8 mouse cellular contexts compared by ENCODE assay signal in the genomic region with DNA sequence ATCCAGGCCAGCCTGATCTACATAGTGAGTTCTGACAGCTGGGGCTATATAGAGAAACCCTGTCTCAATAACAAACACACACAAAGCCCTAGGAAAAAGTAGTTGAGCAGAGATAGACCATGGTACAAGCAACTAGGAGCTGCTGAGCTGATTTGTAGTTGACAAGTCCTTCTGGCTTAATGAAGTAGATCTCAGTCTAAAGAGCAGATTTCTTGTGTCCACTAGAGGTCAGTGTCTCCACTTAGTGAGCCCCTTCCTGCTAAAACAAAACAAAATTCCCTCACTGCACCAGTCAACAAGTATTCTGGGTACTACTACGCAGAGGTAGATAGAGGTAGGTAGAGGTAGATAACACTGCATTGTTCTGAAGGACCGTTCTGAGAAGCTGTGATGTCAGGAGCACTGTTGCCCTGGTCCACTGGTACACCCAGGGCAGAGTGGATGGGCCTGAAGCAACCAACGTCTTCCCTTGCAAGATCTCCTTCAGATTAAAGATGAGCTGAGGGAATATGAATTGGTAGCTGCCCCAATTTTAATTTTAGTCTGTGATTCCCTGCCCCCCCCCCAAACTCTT. TPM values are rescaled to one million over a fixed set of nuclear protein-coding genes. Genes with fewer than 3 reads are reported as not detected.
DNase-seq lines count a peak whose midpoint lies in the region; ATAC-seq and TF ChIP-seq lines count a peak whose summit lies in the region.

No protein-coding gene starts in this region.

- intact Hi-C loops in heart, postnatal 25 days (cut with DNase I), result loop anchor here (1.0 kb wide), 1 partner anchor 107 kb away; no protein-coding TSS in a partner anchor

- H3K4me3 ChIP-seq in lung, postnatal 0 days (ENCODE audit: low read depth, low read length), result no peak overlapping the region

- H3K9me3 ChIP-seq in lung, postnatal 0 days (ENCODE audit: low read length), result no peaks in the 10 kb centered on the region

- no peak overlapping the region for H3K4me2 ChIP-seq in lung, postnatal 0 days (replicated peaks; ENCODE audit: low read depth, low read length)

- 30% methylated on average over 3 of the region's 3 CpGs for WGBS in lung, postnatal 0 days

- TF ChIP-seq CTCF in lung, postnatal 0 days (IDR thresholded peaks at IDR 0.05), result peak; percentile 91

- ATAC-seq in lung, postnatal 0 days, result 0 out of 2 replicates have a peak, but pooled peaks have one; percentile 32

- H3K36me3 ChIP-seq in lung, postnatal 0 days (ENCODE audit: insufficient read depth, low read length), result no peaks in the 10 kb centered on the region

- no peak overlapping the region for H3K27ac ChIP-seq in lung, postnatal 0 days (ENCODE audit: low read length)

- DNase-seq in heart, adult 18-20 months, result peak; percentile 46 to 77
- DNase-seq in heart, postnatal 25 days (ENCODE audit: low spot score), result no peak
- DNase-seq in 416B (ENCODE audit: low read depth) (peak; percentile 78), R1 (ENCODE audit: low read depth, low spot score) (peak; percentile 73)
- peak; percentile 78 for DNase-seq in forelimb bud, embryonic 11.5 days (ENCODE audit: low read depth, low spot score)
- peak; percentile 86 for DNase-seq in lung, postnatal 0 days (ENCODE audit: low spot score)
- DNase-seq in urinary bladder, postnatal 14 days (ENCODE audit: low spot score), result no peak
- no peak for DNase-seq in spleen, adult 12 weeks (ENCODE audit: low spot score)

- no peak for TF ChIP-seq EP300 in lung, postnatal 0 days (IDR thresholded peaks at IDR 0.05)

- H3K4me1 ChIP-seq in lung, postnatal 0 days (ENCODE audit: insufficient read depth, low read depth, low read length), result no peaks in the 10 kb centered on the region

- no peaks in the 10 kb centered on the region for H3K27me3 ChIP-seq in lung, postnatal 0 days (replicated peaks; ENCODE audit: insufficient read depth, low read length)

- H3K9ac ChIP-seq in lung, postnatal 0 days (replicated peaks; ENCODE audit: low read depth), result no peak overlapping the region

RNA-seq across cellular contexts. Expression of a gene that starts 18.1 kb away (rescaled TPM):
- 1 to 10 TPM; 2.3 to 3.4 TPM for total RNA-seq in heart, adult 18-20 months (2021)
- total RNA-seq in heart, postnatal 25 days (2021), result 1 to 10 TPM; 1.4 to 1.5 TPM
- polyA plus RNA-seq in lung, postnatal 0 days (2015; fragmentation: Nextera tagmentation; extraction: Ambion mirVana), result 3.9 and 4.0 TPM in 2 replicates

RNA-seq across cellular contexts. Expression of a gene that starts 23.2 kb away (rescaled TPM):
- total RNA-seq in heart, adult 18-20 months (2021), result 1 to 10 TPM; 6.5 to 6.9 TPM
- total RNA-seq in heart, postnatal 25 days (2021), result 10 to 100 TPM in 1 of 2 experiments, 1 to 10 TPM in 1; 9.4 to 10.3 TPM
- 8.8 and 10.9 TPM in 2 replicates for polyA plus RNA-seq in lung, postnatal 0 days (2015; fragmentation: Nextera tagmentation; extraction: Ambion mirVana)

RNA-seq across cellular contexts. Expression of a gene that starts 55.7 kb away (rescaled TPM):
- total RNA-seq in heart, adult 18-20 months (2021), result 10 to 100 TPM; 21.8 to 24.2 TPM
- 10 to 100 TPM; 15.0 to 16.9 TPM for total RNA-seq in heart, postnatal 25 days (2021)
- 11.8 and 17.1 TPM in 2 replicates for polyA plus RNA-seq in lung, postnatal 0 days (2015; fragmentation: Nextera tagmentation; extraction: Ambion mirVana)

Comparison
In these comparisons a context has a peak if more than half of its experiments do, and no peak if none do; other contexts are left out.
1. DNase-seq: peak in heart, adult 18-20 months (2 of 2), 416B (single experiment), R1 (single experiment), forelimb bud, embryonic 11.5 days (single experiment) and lung, postnatal 0 days (single experiment); none in heart, postnatal 25 days (single experiment), urinary bladder, postnatal 14 days (single experiment) and spleen, adult 12 weeks (single experiment).